Mouse (Mus musculus): ENCODE data around the gene Cd22.

Gene Cd22

DNA sequence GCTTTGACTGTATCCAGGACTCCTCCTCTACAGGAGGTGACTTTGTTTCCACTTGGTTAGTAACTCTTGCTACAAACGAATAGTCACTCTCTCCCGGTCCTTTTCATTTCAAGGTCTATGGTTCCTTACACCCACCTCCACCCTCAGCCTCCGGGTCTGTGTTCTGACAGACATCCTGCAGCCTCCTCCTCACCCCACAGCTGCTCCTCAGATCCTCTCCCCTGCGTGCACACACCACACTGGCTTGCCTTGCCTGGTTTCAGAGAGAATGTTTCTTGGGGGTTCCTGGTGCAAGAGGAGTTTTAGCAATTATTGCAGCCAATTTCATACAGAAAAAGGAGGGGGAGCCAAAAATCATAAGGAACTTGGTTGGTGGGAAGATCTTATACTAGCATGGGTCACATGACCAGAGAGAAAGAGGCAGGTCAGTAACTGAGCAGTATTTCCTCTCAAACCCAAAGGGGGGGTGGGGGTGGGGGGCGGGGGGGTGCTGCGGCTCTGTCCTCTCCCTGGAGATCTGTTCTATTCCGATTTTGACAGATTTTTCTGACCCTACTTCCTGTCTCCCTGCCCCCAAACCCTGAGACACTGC lies 59.2 kb downstream of the Cd22 start:
- DNase-seq (ENCODE audit: extremely low spot score, low spot score), result no peak

DNA sequence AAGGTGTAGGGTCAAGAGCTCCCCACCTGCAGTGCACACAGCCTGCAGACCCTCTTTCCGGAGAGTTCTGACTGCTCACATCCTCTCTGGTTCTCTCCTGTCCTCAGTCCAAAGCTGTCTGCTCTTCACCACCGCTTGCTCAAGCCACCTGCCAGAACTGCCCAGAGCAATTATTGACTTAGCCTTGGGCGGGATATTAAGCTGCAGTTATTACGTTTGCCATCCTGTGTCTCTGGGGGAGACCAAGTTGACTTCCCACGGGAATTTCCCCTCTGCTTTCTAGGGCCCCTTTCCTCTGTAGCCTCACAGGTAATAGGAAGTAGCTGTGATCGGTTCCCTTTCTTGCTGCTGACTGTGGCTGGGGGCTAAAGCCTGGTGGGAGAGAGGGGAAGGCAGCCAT lies 60.0 kb downstream of the Cd22 start:
- DNase-seq (ENCODE audit: extremely low spot score, low spot score), result no peak

Measured in neural tube, embryonic 10.5 days (tissue).